Mouse (Mus musculus) CH12.LX (cell line): ENCODE data around the gene Ncor2. TPM values are rescaled to one million over a fixed set of nuclear protein-coding genes. Genes with fewer than 3 reads are reported as not detected.

Source experiments
- DNase-seq: peaks from one replicate; pipeline ENCODE4 v3.0.0-alpha.2; 2013; ENCODE audit errors: extremely low read depth
- H3K27ac ChIP-seq: 2 replicates; pipeline ENCODE4 v1.5.1; 2012; ENCODE audit warnings: low read depth, mild to moderate bottlenecking, control low read depth, moderate library complexity; ENCODE audit not compliant: insufficient read depth
- H3K27me3 ChIP-seq: replicated peaks from 2 replicates; pipeline ENCODE3; 2012; ENCODE audit warnings: inconsistent platforms
- H3K36me3 ChIP-seq, 2 experiments: replicated peaks in 1 of 2; 2 replicates each; pipeline versions ENCODE3 to v1.6.1; 2012; ENCODE audit warnings: inconsistent platforms in 1 of 2, low read length in 1 of 2, mild to moderate bottlenecking in 1 of 2, mixed read lengths in 1 of 2, moderate library complexity in 1 of 2; ENCODE audit not compliant: control insufficient read depth in 1 of 2, insufficient read depth in 1 of 2
- H3K4me1 ChIP-seq, 2 experiments: 2 replicates each; pipeline ENCODE4 v1.6.1; 2012; ENCODE audit warnings: inconsistent platforms in 1 of 2, moderate library complexity in 1 of 2; ENCODE audit not compliant: insufficient read depth in 2 of 2, control insufficient read depth in 1 of 2
- H3K4me2 ChIP-seq: 2 replicates; pipeline ENCODE4 v1.6.1; 2012; ENCODE audit warnings: low read depth, mild to moderate bottlenecking, control low read depth; ENCODE audit not compliant: poor library complexity, insufficient read depth, severe bottlenecking
- H3K4me3 ChIP-seq, 3 experiments: fragments of 150-350 bp in 1 of 3; sonication (generic) in 1 of 3; replicated peaks in 1 of 3; 2 replicates each; pipeline versions ENCODE3 to v1.5.1; 2011 to 2012; ENCODE audit warnings: low read depth in 2 of 3, low read length in 2 of 3, mild to moderate bottlenecking in 2 of 3, moderate library complexity in 2 of 3, control low read depth in 1 of 3, improper control_type of control experiment in 1 of 3, inconsistent platforms in 1 of 3, mixed read lengths in 1 of 3; ENCODE audit not compliant: poor library complexity in 1 of 3
- H3K79me2 ChIP-seq: replicated peaks from 2 replicates; pipeline ENCODE4 v1.6.1; 2012; ENCODE audit warnings: mild to moderate bottlenecking, moderate library complexity; ENCODE audit not compliant: control insufficient read depth, poor library complexity, insufficient read depth, severe bottlenecking; ENCODE audit errors: extremely low read depth
- H3K9ac ChIP-seq: 2 replicates; pipeline ENCODE4 v1.6.1; 2012; ENCODE audit warnings: low read depth, mild to moderate bottlenecking, control low read depth, moderate library complexity; ENCODE audit not compliant: insufficient read depth
- H3K9me3 ChIP-seq: replicated peaks from 2 replicates; pipeline ENCODE3; 2012; ENCODE audit warnings: low read length, inconsistent platforms, mixed read lengths
- CHD2 ChIP-seq: IDR thresholded peaks from 2 replicates; pipeline ENCODE4 v1.6.1; 2011; ENCODE audit warnings: low read length, improper control_type of control experiment
- CTCF ChIP-seq, 2 experiments: IDR thresholded peaks in 1 of 2; conservative IDR thresholded peaks in 1 of 2; 2 replicates each; pipeline ENCODE4 v1.5.1; 2011 to 2012; ENCODE audit warnings: low read depth in 2 of 2, low read length in 2 of 2, improper control_type of control experiment in 1 of 2, inconsistent platforms in 1 of 2, mild to moderate bottlenecking in 1 of 2, moderate library complexity in 1 of 2
- E2F4 ChIP-seq: IDR thresholded peaks from 2 replicates; pipeline ENCODE4 v1.6.1; 2011; ENCODE audit warnings: low read depth, low read length, improper control_type of control experiment; ENCODE audit not compliant: insufficient replicate concordance
- ELF1 ChIP-seq: IDR thresholded peaks from 2 replicates; pipeline ENCODE4 v1.6.1; 2014; ENCODE audit warnings: low read depth, mild to moderate bottlenecking, inconsistent platforms, low read length, improper control_type of control experiment
- EP300 ChIP-seq: IDR thresholded peaks from 2 replicates; pipeline ENCODE4 v1.6.1; 2011; ENCODE audit warnings: low read length, improper control_type of control experiment
- GABPA ChIP-seq: IDR thresholded peaks from 2 replicates; pipeline ENCODE4 v1.6.1; 2012; ENCODE audit warnings: low read depth, low read length, improper control_type of control experiment, inconsistent platforms; ENCODE audit not compliant: insufficient replicate concordance
- HCFC1 ChIP-seq: IDR thresholded peaks from 2 replicates; pipeline ENCODE4 v1.6.1; 2012; ENCODE audit warnings: low read depth, mild to moderate bottlenecking, inconsistent platforms, low read length, improper control_type of control experiment
- KAT2A ChIP-seq: IDR thresholded peaks from 2 replicates; pipeline ENCODE4 v1.6.1; 2012; ENCODE audit warnings: low read length, improper control_type of control experiment, inconsistent platforms; ENCODE audit not compliant: insufficient replicate concordance
- MAFK ChIP-seq: IDR thresholded peaks from 2 replicates; pipeline ENCODE4 v1.6.1; 2011; ENCODE audit warnings: low read length, improper control_type of control experiment; ENCODE audit not compliant: insufficient replicate concordance
- MAZ ChIP-seq: IDR thresholded peaks from 2 replicates; pipeline ENCODE4 v1.6.1; 2012; ENCODE audit warnings: low read depth, mild to moderate bottlenecking, inconsistent platforms, low read length, improper control_type of control experiment, moderate library complexity
- RCOR1 ChIP-seq: conservative IDR thresholded peaks from 2 replicates; pipeline ENCODE4 v1.6.1; 2012; ENCODE audit warnings: low read depth, mild to moderate bottlenecking, inconsistent platforms, low read length, improper control_type of control experiment
- SIN3A ChIP-seq: IDR thresholded peaks from 2 replicates; pipeline ENCODE4 v1.6.1; 2012; ENCODE audit warnings: low read length, improper control_type of control experiment, inconsistent platforms
- USF2 ChIP-seq: conservative IDR thresholded peaks from 2 replicates; pipeline ENCODE4 v1.6.1; 2011; ENCODE audit warnings: low read depth, low read length, improper control_type of control experiment
- ZC3H11A ChIP-seq: IDR thresholded peaks from 2 replicates; pipeline ENCODE4 v1.6.1; 2012; ENCODE audit warnings: low read depth, mild to moderate bottlenecking, inconsistent platforms, low read length, improper control_type of control experiment
- ZNF384 ChIP-seq: IDR thresholded peaks from 2 replicates; pipeline ENCODE4 v1.6.1; 2012; ENCODE audit warnings: low read depth, low read length, improper control_type of control experiment, inconsistent platforms
- dilution Hi-C: fragments of 300-500 bp; cut with MboI; formaldehyde crosslinking; loops from 2 replicates; pipeline ENCODE4 v1.14.3; 2020; ENCODE audit warnings: low sequenced_read_pairs; ENCODE audit not compliant: extremely low pct_unique_long_range_greater_than_20kb, extremely low pct_ligation_motif_present
- in situ Hi-C: fragments of 300-500 bp; cut with MboI; formaldehyde crosslinking; loops from 3 replicates; pipeline ENCODE4 v1.14.3; 2019; ENCODE audit warnings: low sequenced_read_pairs, low pct_ligation_motif_present, low pct_unique_long_range_greater_than_20kb, mixed read lengths
- polyA plus RNA-seq: library from polyadenylated mRNA; unstranded; fragments of >175 nt; gene quantifications from 2 replicates; pipeline ENCODE4 v1.2.1, GENCODE M21; 2012; ENCODE audit warnings: low read depth; ENCODE audit not compliant: insufficient read length
- total RNA-seq, 2 experiments: library from RNA; depleted of rRNA; stranded (reverse); fragments of 300-350 nt in 1 of 2; fragments of >200 nt in 1 of 2; gene quantifications; 2 replicates each; pipeline ENCODE4 v1.2.3; 2012 to 2014

The Ncor2 gene
- total and polyA plus RNA-seq, 3 experiments: 3.9 to 44.7 (median 10.8) TPM

DNA sequence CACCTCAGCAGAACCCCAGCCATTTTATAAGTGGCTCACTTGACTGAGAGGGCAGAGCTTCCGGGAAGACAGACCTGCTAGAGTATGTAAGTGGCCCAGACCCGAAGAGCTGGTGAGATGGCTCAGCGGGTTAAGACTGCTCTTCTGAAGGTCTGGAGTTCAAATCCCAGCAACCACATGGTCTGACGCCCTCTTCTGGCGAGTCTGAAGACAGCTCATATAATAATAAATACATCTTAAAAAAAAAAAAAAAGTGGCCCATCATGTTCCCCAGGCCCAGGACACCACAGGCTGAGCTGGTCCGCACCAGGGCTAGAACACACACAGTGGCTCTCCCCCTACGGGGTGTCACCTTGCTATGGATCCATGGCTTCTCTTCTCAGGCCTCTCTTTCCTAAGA is 56.5 kb downstream of the Ncor2 start:
- Histone ChIP-seq H3K79me2 (0 out of 2 replicates have a peak, but pooled peaks cover 2% of the 10 kb centered on the region), H3K9ac (no peak overlapping the region), H3K27me3 (no peaks in the 10 kb centered on the region), H3K27ac (no peak overlapping the region), H3K4me1 (peaks cover 22 to 46% of the 10 kb centered on the region in 2 experiments), H3K4me3 (no peak overlapping the region), H3K9me3 (no peaks in the 10 kb centered on the region), H3K4me2 (no peak overlapping the region), H3K36me3 (peaks cover 34 to 72% of the 10 kb centered on the region in 2 experiments)
- no peak for TF ChIP-seq CHD2
- TF ChIP-seq E2F4: no peak
- TF ChIP-seq HCFC1: no peak
- peak in 1 of 2 experiments; percentile 24; a peak in 2 of 4 replicates for TF ChIP-seq CTCF (conservative IDR thresholded peaks at IDR 0.05 in 1 of 2, IDR thresholded peaks at IDR 0.05 in 1 of 2; ENCODE audit: low read depth in 2 of 2, low read length in 2 of 2)
- TF ChIP-seq GABPA: no peak
- TF ChIP-seq ZNF384: peak; percentile 53; the same call in 1 of the 2 replicates
- no peak for TF ChIP-seq ELF1
- TF ChIP-seq USF2: no peak
- no peak for TF ChIP-seq KAT2A
- TF ChIP-seq RCOR1: no peak
- dilution Hi-C loops (no loop called here), in situ Hi-C loops (loop anchor here (10.0 kb wide), 2 partner anchors 52 to 122 kb away; partner anchors contain the start of gene Ncor2)
- DNase-seq: no peak

DNA sequence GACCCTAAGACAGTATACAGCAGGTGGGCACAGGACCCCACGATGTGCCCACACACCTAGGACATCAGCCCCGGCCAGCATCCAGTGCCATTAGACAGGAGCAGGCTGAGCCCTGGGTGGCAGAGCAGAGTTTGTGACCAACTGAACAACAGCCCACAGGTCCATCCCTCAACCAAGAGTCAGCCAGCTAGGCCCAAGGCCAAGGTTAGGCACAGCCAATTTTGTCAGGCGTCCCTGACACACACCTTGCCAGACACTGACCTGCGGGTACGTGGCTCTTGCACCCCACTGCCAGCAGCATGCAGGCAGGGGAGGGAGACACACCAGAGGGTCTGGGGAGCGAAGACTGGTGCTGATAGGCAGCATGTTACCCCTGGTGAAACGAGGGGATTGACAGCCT is 57.0 kb downstream of the Ncor2 start:
- TF ChIP-seq MAFK: no peak
- no peak for TF ChIP-seq SIN3A
- TF ChIP-seq EP300: no peak
- TF ChIP-seq ZC3H11A: no peak
- no peak for TF ChIP-seq MAZ
- in situ Hi-C loops: loop anchor here (10.0 kb wide), 2 partner anchors 53 to 123 kb away; partner anchors contain the start of gene Ncor2

More for the DNA sequence above, 57.0 kb downstream of the Ncor2 start:
- Histone ChIP-seq H3K27ac (no peak overlapping the region), H3K9ac (no peak overlapping the region), H3K79me2 (0 out of 2 replicates have a peak, but pooled peaks cover 2% of the 10 kb centered on the region), H3K4me1 (peaks cover 20 to 41% of the 10 kb centered on the region in 2 experiments), H3K36me3 (peaks cover 34 to 76% of the 10 kb centered on the region in 2 experiments), H3K9me3 (no peaks in the 10 kb centered on the region), H3K4me2 (no peak overlapping the region), H3K4me3 (no peak overlapping the region), H3K27me3 (no peaks in the 10 kb centered on the region)
- DNase-seq: no peak
- dilution Hi-C loops: no loop called here
